Mouse (Mus musculus): Measurements from ENCODE around the gene Sestd1.

GRCm38 (mm10) chr2:77270136-77270535 lies 10.3 kb downstream of the Sestd1 start:
- no peak for TF ChIP-seq E2F4 (IDR thresholded peaks at IDR 0.05; ENCODE audit: borderline replicate concordance, low read depth, low read length)
- TF ChIP-seq MYC (IDR thresholded peaks at IDR 0.05; ENCODE audit: low read depth, low read length), result no peak
- no peak for TF ChIP-seq TAL1 (IDR thresholded peaks at IDR 0.05; ENCODE audit: low read length)
- TF ChIP-seq POLR2A (IDR thresholded peaks at IDR 0.05; ENCODE audit: control insufficient read depth in 1 of 2, insufficient read depth in 1 of 2, low read depth in 1 of 2, low read length in 2 of 2, poor library complexity in 1 of 2), result no peak
- TF ChIP-seq CTCF (IDR thresholded peaks at IDR 0.05 in 2 of 3, conservative IDR thresholded peaks at IDR 0.05 in 1 of 3; ENCODE audit: control insufficient read depth in 1 of 3, insufficient read depth in 1 of 3, low read depth in 2 of 3, low read length in 3 of 3, poor library complexity in 1 of 3, severe bottlenecking in 1 of 3), result no peak
- no peak for TF ChIP-seq EP300 (IDR thresholded peaks at IDR 0.05; ENCODE audit: low read depth in 1 of 2, low read length in 2 of 2)
- no peak for TF ChIP-seq USF1 (IDR thresholded peaks at IDR 0.05; ENCODE audit: low read depth, low read length)
